Mouse (Mus musculus) CH12.LX (cell line): Measurements from ENCODE around the gene Chd1. TPM values are rescaled to one million over a fixed set of nuclear protein-coding genes. Genes with fewer than 3 reads are reported as not detected.

Experiments used
- DNase-seq: peaks from one replicate; pipeline ENCODE4 v3.0.0-alpha.2; 2013; ENCODE audit errors: extremely low read depth
- H3K27ac ChIP-seq: 2 replicates; pipeline ENCODE4 v1.5.1; 2012; ENCODE audit warnings: low read depth, mild to moderate bottlenecking, control low read depth, moderate library complexity; ENCODE audit not compliant: insufficient read depth
- H3K27me3 ChIP-seq: replicated peaks from 2 replicates; pipeline ENCODE3; 2012; ENCODE audit warnings: inconsistent platforms
- H3K36me3 ChIP-seq, 2 experiments: replicated peaks in 1 of 2; 2 replicates each; pipeline versions ENCODE3 to v1.6.1; 2012; ENCODE audit warnings: inconsistent platforms in 1 of 2, low read length in 1 of 2, mild to moderate bottlenecking in 1 of 2, mixed read lengths in 1 of 2, moderate library complexity in 1 of 2; ENCODE audit not compliant: control insufficient read depth in 1 of 2, insufficient read depth in 1 of 2
- H3K4me1 ChIP-seq, 2 experiments: 2 replicates each; pipeline ENCODE4 v1.6.1; 2012; ENCODE audit warnings: inconsistent platforms in 1 of 2, moderate library complexity in 1 of 2; ENCODE audit not compliant: insufficient read depth in 2 of 2, control insufficient read depth in 1 of 2
- H3K4me2 ChIP-seq: 2 replicates; pipeline ENCODE4 v1.6.1; 2012; ENCODE audit warnings: low read depth, mild to moderate bottlenecking, control low read depth; ENCODE audit not compliant: poor library complexity, insufficient read depth, severe bottlenecking
- H3K4me3 ChIP-seq, 3 experiments: fragments of 150-350 bp in 1 of 3; sonication (generic) in 1 of 3; replicated peaks in 1 of 3; 2 replicates each; pipeline versions ENCODE3 to v1.5.1; 2011 to 2012; ENCODE audit warnings: low read depth in 2 of 3, low read length in 2 of 3, mild to moderate bottlenecking in 2 of 3, moderate library complexity in 2 of 3, control low read depth in 1 of 3, improper control_type of control experiment in 1 of 3, inconsistent platforms in 1 of 3, mixed read lengths in 1 of 3; ENCODE audit not compliant: poor library complexity in 1 of 3
- H3K79me2 ChIP-seq: replicated peaks from 2 replicates; pipeline ENCODE4 v1.6.1; 2012; ENCODE audit warnings: mild to moderate bottlenecking, moderate library complexity; ENCODE audit not compliant: control insufficient read depth, poor library complexity, insufficient read depth, severe bottlenecking; ENCODE audit errors: extremely low read depth
- H3K9ac ChIP-seq: 2 replicates; pipeline ENCODE4 v1.6.1; 2012; ENCODE audit warnings: low read depth, mild to moderate bottlenecking, control low read depth, moderate library complexity; ENCODE audit not compliant: insufficient read depth
- H3K9me3 ChIP-seq: replicated peaks from 2 replicates; pipeline ENCODE3; 2012; ENCODE audit warnings: low read length, inconsistent platforms, mixed read lengths
- CHD1 ChIP-seq: IDR thresholded peaks from 2 replicates; pipeline ENCODE4 v1.6.1; 2012; ENCODE audit warnings: low read depth, low read length, improper control_type of control experiment, inconsistent platforms
- CHD2 ChIP-seq: IDR thresholded peaks from 2 replicates; pipeline ENCODE4 v1.6.1; 2011; ENCODE audit warnings: low read length, improper control_type of control experiment
- CTCF ChIP-seq, 2 experiments: IDR thresholded peaks in 1 of 2; conservative IDR thresholded peaks in 1 of 2; 2 replicates each; pipeline ENCODE4 v1.5.1; 2011 to 2012; ENCODE audit warnings: low read depth in 2 of 2, low read length in 2 of 2, improper control_type of control experiment in 1 of 2, inconsistent platforms in 1 of 2, mild to moderate bottlenecking in 1 of 2, moderate library complexity in 1 of 2
- E2F4 ChIP-seq: IDR thresholded peaks from 2 replicates; pipeline ENCODE4 v1.6.1; 2011; ENCODE audit warnings: low read depth, low read length, improper control_type of control experiment; ENCODE audit not compliant: insufficient replicate concordance
- EP300 ChIP-seq: IDR thresholded peaks from 2 replicates; pipeline ENCODE4 v1.6.1; 2011; ENCODE audit warnings: low read length, improper control_type of control experiment
- ETS1 ChIP-seq: conservative IDR thresholded peaks from 2 replicates; pipeline ENCODE4 v1.6.1; 2012; ENCODE audit warnings: low read depth, mild to moderate bottlenecking, inconsistent platforms, low read length, improper control_type of control experiment, moderate library complexity
- JUN ChIP-seq: IDR thresholded peaks from 2 replicates; pipeline ENCODE4 v1.6.1; 2011; ENCODE audit warnings: low read depth, mild to moderate bottlenecking, low read length, improper control_type of control experiment, moderate library complexity; ENCODE audit not compliant: insufficient read depth
- MAFK ChIP-seq: IDR thresholded peaks from 2 replicates; pipeline ENCODE4 v1.6.1; 2011; ENCODE audit warnings: low read length, improper control_type of control experiment; ENCODE audit not compliant: insufficient replicate concordance
- MAX ChIP-seq: IDR thresholded peaks from 2 replicates; pipeline ENCODE4 v1.6.1; 2011; ENCODE audit warnings: low read length, improper control_type of control experiment
- MAZ ChIP-seq: IDR thresholded peaks from 2 replicates; pipeline ENCODE4 v1.6.1; 2012; ENCODE audit warnings: low read depth, mild to moderate bottlenecking, inconsistent platforms, low read length, improper control_type of control experiment, moderate library complexity
- MXI1 ChIP-seq: IDR thresholded peaks from 2 replicates; pipeline ENCODE4 v1.6.1; 2011; ENCODE audit warnings: mild to moderate bottlenecking, low read depth, low read length, improper control_type of control experiment
- MYC ChIP-seq: IDR thresholded peaks from 2 replicates; pipeline ENCODE4 v1.6.1; 2011; ENCODE audit warnings: low read depth, mild to moderate bottlenecking, improper control_type of control experiment, low read length
- PAX5 ChIP-seq: IDR thresholded peaks from 2 replicates; pipeline ENCODE4 v1.6.1; 2012; ENCODE audit warnings: low read length, inconsistent platforms, mixed read lengths
- POLR2A ChIP-seq: IDR thresholded peaks from 2 replicates; pipeline ENCODE4 v1.6.1; 2011; ENCODE audit warnings: low read depth, mild to moderate bottlenecking, improper control_type of control experiment, low read length
- POLR2AphosphoS2 ChIP-seq: IDR thresholded peaks from 2 replicates; pipeline ENCODE4 v1.6.1; 2011; ENCODE audit warnings: low read depth, low read length, improper control_type of control experiment
- RAD21 ChIP-seq: IDR thresholded peaks from 2 replicates; pipeline ENCODE4 v1.6.1; 2011; ENCODE audit warnings: low read depth, mild to moderate bottlenecking, low read length, improper control_type of control experiment, moderate library complexity
- RCOR1 ChIP-seq: conservative IDR thresholded peaks from 2 replicates; pipeline ENCODE4 v1.6.1; 2012; ENCODE audit warnings: low read depth, mild to moderate bottlenecking, inconsistent platforms, low read length, improper control_type of control experiment
- TBP ChIP-seq: conservative IDR thresholded peaks from 2 replicates; pipeline ENCODE4 v1.6.1; 2011; ENCODE audit warnings: low read depth, low read length, improper control_type of control experiment
- TCF12 ChIP-seq: IDR thresholded peaks from 2 replicates; pipeline ENCODE4 v1.6.1; 2014; ENCODE audit warnings: low read depth, mild to moderate bottlenecking, inconsistent platforms, low read length, improper control_type of control experiment
- UBTF ChIP-seq: IDR thresholded peaks from 2 replicates; pipeline ENCODE4 v1.6.1; 2012; ENCODE audit warnings: low read depth, mild to moderate bottlenecking, inconsistent platforms, low read length, improper control_type of control experiment, moderate library complexity
- USF1 ChIP-seq: IDR thresholded peaks from 2 replicates; pipeline ENCODE4 v1.6.1; 2014; ENCODE audit warnings: low read depth, mild to moderate bottlenecking, inconsistent platforms, low read length, improper control_type of control experiment
- ZC3H11A ChIP-seq: IDR thresholded peaks from 2 replicates; pipeline ENCODE4 v1.6.1; 2012; ENCODE audit warnings: low read depth, mild to moderate bottlenecking, inconsistent platforms, low read length, improper control_type of control experiment
- ZKSCAN1 ChIP-seq: IDR thresholded peaks from 2 replicates; pipeline ENCODE4 v1.6.1; 2012; ENCODE audit warnings: low read depth, inconsistent platforms, low read length, improper control_type of control experiment, borderline replicate concordance
- ZMIZ1 ChIP-seq: IDR thresholded peaks from 2 replicates; pipeline ENCODE4 v1.6.1; 2012; ENCODE audit warnings: low read depth, mild to moderate bottlenecking, inconsistent platforms, low read length, improper control_type of control experiment
- ZNF384 ChIP-seq: IDR thresholded peaks from 2 replicates; pipeline ENCODE4 v1.6.1; 2012; ENCODE audit warnings: low read depth, low read length, improper control_type of control experiment, inconsistent platforms
- dilution Hi-C: fragments of 300-500 bp; cut with MboI; formaldehyde crosslinking; loops from 2 replicates; pipeline ENCODE4 v1.14.3; 2020; ENCODE audit warnings: low sequenced_read_pairs; ENCODE audit not compliant: extremely low pct_unique_long_range_greater_than_20kb, extremely low pct_ligation_motif_present
- in situ Hi-C: fragments of 300-500 bp; cut with MboI; formaldehyde crosslinking; loops from 3 replicates; pipeline ENCODE4 v1.14.3; 2019; ENCODE audit warnings: low sequenced_read_pairs, low pct_ligation_motif_present, low pct_unique_long_range_greater_than_20kb, mixed read lengths
- polyA plus RNA-seq: library from polyadenylated mRNA; unstranded; fragments of >175 nt; gene quantifications from 2 replicates; pipeline ENCODE4 v1.2.1, GENCODE M21; 2012; ENCODE audit warnings: low read depth; ENCODE audit not compliant: insufficient read length
- total RNA-seq, 2 experiments: library from RNA; depleted of rRNA; stranded (reverse); fragments of 300-350 nt in 1 of 2; fragments of >200 nt in 1 of 2; gene quantifications; 2 replicates each; pipeline ENCODE4 v1.2.3; 2012 to 2014

Gene Chd1
- total and polyA plus RNA-seq, 3 experiments: 29.6 to 45.0 (median 32.0) TPM

DNA sequence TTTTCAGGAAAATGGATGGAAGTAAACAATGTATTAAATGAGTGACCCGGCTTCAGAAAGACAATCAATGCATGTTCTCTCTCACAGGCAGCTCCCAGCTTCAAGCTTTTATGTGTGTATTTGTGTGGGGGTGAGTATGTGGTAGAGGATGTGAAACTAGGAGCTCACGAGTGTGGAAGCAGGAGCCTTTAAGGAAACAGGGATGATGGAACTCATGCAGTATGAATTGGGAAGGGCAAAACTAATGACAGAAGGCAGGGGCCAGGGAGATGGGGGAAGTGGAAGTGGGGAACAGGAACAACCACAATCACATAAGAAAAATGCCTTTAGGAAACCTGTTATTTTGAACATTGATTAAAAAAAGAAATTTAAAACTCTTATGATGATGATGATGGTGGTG lies 9.2 kb upstream of the Chd1 start:
- H3K4me3 ChIP-seq: no peak overlapping the region
- no peak overlapping the region for H3K4me2 ChIP-seq
- no peak for DNase-seq
- no peaks in the 10 kb centered on the region; a peak in 1 of 4 replicates for H3K4me1 ChIP-seq
- no peaks in the 10 kb centered on the region for H3K36me3 ChIP-seq
- TF ChIP-seq CHD2: no peak
- TF ChIP-seq CHD1: no peak
- TF ChIP-seq MXI1: no peak
- no peak for TF ChIP-seq USF1
- no peak for TF ChIP-seq POLR2A
- no peak for TF ChIP-seq E2F4
- no peak for TF ChIP-seq MAFK
- no peak for TF ChIP-seq RAD21
- no peak for TF ChIP-seq POLR2AphosphoS2
- no peak for TF ChIP-seq ZMIZ1
- TF ChIP-seq RCOR1: no peak
- no peak for TF ChIP-seq ETS1
- no peak for TF ChIP-seq TBP
- no peak for TF ChIP-seq TCF12
- no peak for TF ChIP-seq MAX
- no peak for TF ChIP-seq MAZ
- TF ChIP-seq ZC3H11A: no peak
- TF ChIP-seq JUN: no peak
- TF ChIP-seq ZNF384: no peak
- no peak overlapping the region for H3K27ac ChIP-seq
- no peaks in the 10 kb centered on the region for H3K27me3 ChIP-seq
- dilution Hi-C loops (no loop called here), in situ Hi-C loops (no loop called here)
- no peaks in the 10 kb centered on the region for H3K9me3 ChIP-seq
- H3K79me2 ChIP-seq: no peaks in the 10 kb centered on the region
- H3K9ac ChIP-seq: no peak overlapping the region

GRCm38 (mm10) chr17:15698956-15699355 lies 5.8 kb upstream of the Chd1 start:
- Histone ChIP-seq H3K36me3 (no peaks in the 10 kb centered on the region), H3K4me1 (no peaks in the 10 kb centered on the region; a peak in 1 of 4 replicates), H3K4me2 (no peak overlapping the region), H3K27me3 (no peaks in the 10 kb centered on the region), H3K79me2 (no peaks in the 10 kb centered on the region), H3K9me3 (no peaks in the 10 kb centered on the region), H3K4me3 (no peak overlapping the region), H3K9ac (no peak overlapping the region), H3K27ac (no peak overlapping the region)
- dilution Hi-C loops (no loop called here), in situ Hi-C loops (no loop called here)
- DNase-seq: no peak
- TF ChIP-seq EP300 (no peak), CTCF (conservative IDR thresholded peaks at IDR 0.05 in 1 of 2, IDR thresholded peaks at IDR 0.05 in 1 of 2; ENCODE audit: low read depth in 2 of 2, low read length in 2 of 2) (no peak), PAX5 (no peak), ZKSCAN1 (no peak), MYC (no peak), ZMIZ1 (no peak), POLR2A (no peak), UBTF (no peak)
